Mouse (Mus musculus): ENCODE results near the gene Btnl9. TPM values are rescaled to one million over a fixed set of nuclear protein-coding genes. Genes with fewer than 3 reads are reported as not detected.

Gene Btnl9
- polyA plus RNA-seq, 1 experiment = not detected

DNA sequence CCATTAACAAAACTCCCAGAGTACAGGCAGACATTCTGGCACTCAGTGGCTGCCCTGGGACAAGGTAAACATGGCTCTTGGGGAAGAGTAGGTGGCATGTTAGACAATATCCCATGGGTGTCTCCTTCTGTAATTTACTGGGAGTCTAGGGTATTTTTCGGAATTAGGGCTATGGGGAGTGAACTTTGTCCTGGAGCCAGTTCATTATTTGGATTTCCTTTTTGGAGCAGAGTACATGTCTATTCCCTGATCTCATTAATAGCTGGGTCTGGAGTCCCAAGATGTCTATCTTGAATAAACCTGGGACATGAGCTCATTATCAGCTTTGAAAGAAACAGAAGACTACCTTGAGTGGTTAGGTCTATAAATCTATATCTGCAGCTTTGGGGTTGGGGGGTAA, 32.9 kb downstream of the Btnl9 start, which contains the start of gene Olfr1394:
Olfr1394 (plus strand) TSS at position 301 of the 400 bp plus-strand sequence.
- no peak within 1 kb of the TSS for H3K27ac ChIP-seq (ENCODE audit: insufficient read depth, low read length)
- H3K4me3 ChIP-seq (ENCODE audit: insufficient read depth, low read length) = no peak within 1 kb of the TSS
- no peak for TF ChIP-seq POLR2A (IDR thresholded peaks at IDR 0.05; ENCODE audit: extremely low read depth, insufficient read depth, low read length)
- no peak for TF ChIP-seq CTCF (IDR thresholded peaks at IDR 0.05; ENCODE audit: extremely low read depth, insufficient read depth, low read length)
- no peaks in the 10 kb centered on the region for H3K4me1 ChIP-seq (ENCODE audit: control insufficient read depth, insufficient read depth, low read length)

DNA sequence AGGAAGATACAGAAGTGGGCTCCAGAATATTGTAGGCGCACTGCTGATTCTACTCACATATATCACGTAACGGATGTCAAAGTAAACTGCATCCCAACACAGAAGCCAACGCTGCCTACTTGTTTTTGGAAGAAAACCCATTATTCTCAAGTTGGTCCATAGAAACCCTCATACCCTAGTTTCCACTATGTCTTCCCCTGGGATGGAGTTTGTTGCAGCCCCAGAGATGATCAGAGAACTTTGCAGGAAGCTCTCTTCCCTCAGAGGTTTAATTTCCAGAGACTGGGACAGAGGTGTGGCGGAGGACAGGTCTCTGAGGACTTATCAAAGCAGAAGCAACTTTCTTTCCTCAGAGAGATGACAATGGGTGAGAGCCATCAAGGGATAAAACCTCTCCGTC, 45.0 kb downstream of the Btnl9 start, which contains the start of gene Olfr1395:
Olfr1395 (plus strand) TSS at position 301 of the 400 bp plus-strand sequence.
- Histone ChIP-seq H3K27ac (ENCODE audit: insufficient read depth, low read length) (no peak within 1 kb of the TSS), H3K4me3 (ENCODE audit: insufficient read depth, low read length) (no peak within 1 kb of the TSS), H3K4me1 (ENCODE audit: control insufficient read depth, insufficient read depth, low read length) (no peaks in the 10 kb centered on the region)
- TF ChIP-seq CTCF (IDR thresholded peaks at IDR 0.05; ENCODE audit: extremely low read depth, insufficient read depth, low read length) = no peak
- TF ChIP-seq POLR2A (IDR thresholded peaks at IDR 0.05; ENCODE audit: extremely low read depth, insufficient read depth, low read length) = no peak

DNA sequence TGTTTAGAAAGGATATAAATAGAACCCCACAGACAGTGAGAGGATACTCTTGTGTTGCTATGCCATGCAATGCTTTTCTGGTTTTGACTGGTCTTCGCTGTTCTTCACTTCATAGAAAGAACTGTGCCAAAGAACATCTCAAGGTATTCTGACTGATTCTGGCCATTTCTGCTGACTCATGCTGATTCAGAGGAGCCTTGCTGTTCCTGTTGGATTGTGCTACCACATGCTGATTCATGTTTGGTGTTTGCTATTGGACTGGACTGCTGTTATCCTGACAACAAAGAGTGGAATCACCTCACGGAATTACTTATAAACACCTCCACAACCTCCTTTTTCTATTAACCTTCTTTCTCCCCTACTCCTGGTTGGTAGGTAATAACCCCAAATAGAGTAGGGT, 62.8 kb downstream of the Btnl9 start:
- TF ChIP-seq POLR2A (IDR thresholded peaks at IDR 0.05; ENCODE audit: extremely low read depth, insufficient read depth, low read length) (no peak), CTCF (IDR thresholded peaks at IDR 0.05; ENCODE audit: extremely low read depth, insufficient read depth, low read length) (no peak)
- H3K4me1 ChIP-seq (ENCODE audit: control insufficient read depth, insufficient read depth, low read length) = no peaks in the 10 kb centered on the region
- no peak overlapping the region for H3K4me3 ChIP-seq (ENCODE audit: insufficient read depth, low read length)
- H3K27ac ChIP-seq (ENCODE audit: insufficient read depth, low read length) = no peak overlapping the region

DNA sequence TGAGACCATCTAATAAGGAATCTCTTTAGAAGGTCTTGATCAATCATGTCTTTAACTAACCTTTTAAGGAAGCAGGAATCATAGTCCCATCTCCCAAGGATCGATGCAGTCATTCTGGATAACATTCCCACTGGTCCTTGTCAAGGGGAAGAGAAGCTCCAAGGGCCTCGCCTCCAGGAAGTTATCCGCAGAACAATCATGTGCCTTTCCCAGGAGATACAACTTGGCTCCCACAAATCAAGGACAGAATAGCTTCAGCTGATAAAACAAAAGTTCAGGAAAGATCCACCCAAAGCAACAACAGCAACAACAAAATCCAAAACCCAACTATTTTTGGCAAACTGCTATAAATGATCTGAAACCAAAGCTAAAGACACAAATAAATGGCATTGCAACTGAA, 67.3 kb downstream of the Btnl9 start:
- H3K27ac ChIP-seq (ENCODE audit: insufficient read depth, low read length) = no peak overlapping the region
- H3K4me3 ChIP-seq (ENCODE audit: insufficient read depth, low read length) = no peak overlapping the region
- TF ChIP-seq POLR2A (IDR thresholded peaks at IDR 0.05; ENCODE audit: extremely low read depth, insufficient read depth, low read length) (no peak), CTCF (IDR thresholded peaks at IDR 0.05; ENCODE audit: extremely low read depth, insufficient read depth, low read length) (no peak)
- no peaks in the 10 kb centered on the region for H3K4me1 ChIP-seq (ENCODE audit: control insufficient read depth, insufficient read depth, low read length)

Other genes with a start within 250 kb of the Btnl9 start
- 1.8 TPM in 2 replicates for gene Psme2b, start 241.0 kb downstream of the Btnl9 start, polyA plus RNA-seq (2012; rRNA removed)
- 0.06 and 0.10 TPM in 2 replicates for gene Olfr56, start 208.3 kb downstream of the Btnl9 start, polyA plus RNA-seq (2012; rRNA removed)
- 0.42 and 0.57 TPM in 2 replicates for gene 9930111J21Rik1, start 207.8 kb downstream of the Btnl9 start, polyA plus RNA-seq (2012; rRNA removed)
- 0.08 and 0.19 TPM in 2 replicates for gene Gm12185, start 194.9 kb downstream of the Btnl9 start, polyA plus RNA-seq (2012; rRNA removed)
- 1.0 and 1.6 TPM in 2 replicates for gene Tgtp1, start 193.0 kb downstream of the Btnl9 start, polyA plus RNA-seq (2012; rRNA removed)
- gene 9930111J21Rik2, start 135.9 kb downstream of the Btnl9 start, polyA plus RNA-seq (2012; rRNA removed) = 1.6 and 1.9 TPM in 2 replicates
- 1.4 and 2.4 TPM in 2 replicates for gene Tgtp2, start 123.0 kb downstream of the Btnl9 start, polyA plus RNA-seq (2012; rRNA removed)
- gene Ifi47, start 110.6 kb downstream of the Btnl9 start, polyA plus RNA-seq (2012; rRNA removed) = 1.6 and 2.3 TPM in 2 replicates
- not detected in 2 replicates for gene Olfr1396, start 72.3 kb downstream of the Btnl9 start, polyA plus RNA-seq (2012; rRNA removed)
- gene Olfr1395, start 44.9 kb downstream of the Btnl9 start, polyA plus RNA-seq (2012; rRNA removed) = 0.04 TPM in 1 of 2 replicates, not detected in the other
- gene Olfr1394, start 32.8 kb downstream of the Btnl9 start, polyA plus RNA-seq (2012; rRNA removed) = not detected in 2 replicates
- gene Zfp62, start 16.1 kb upstream of the Btnl9 start, polyA plus RNA-seq (2012; rRNA removed) = 22.1 and 25.0 TPM in 2 replicates
- gene Mgat1, start 57.0 kb upstream of the Btnl9 start, polyA plus RNA-seq (2012; rRNA removed) = 68.1 and 73.7 TPM in 2 replicates
- gene Olfr1393, start 91.1 kb upstream of the Btnl9 start, polyA plus RNA-seq (2012; rRNA removed) = 0.15 and 0.73 TPM in 2 replicates
- gene Olfr1392, start 98.1 kb upstream of the Btnl9 start, polyA plus RNA-seq (2012; rRNA removed) = 0.04 and 0.17 TPM in 2 replicates
- not detected in 2 replicates for gene Olfr10, start 117.6 kb upstream of the Btnl9 start, polyA plus RNA-seq (2012; rRNA removed)
- not detected in 2 replicates for gene Olfr1391, start 135.6 kb upstream of the Btnl9 start, polyA plus RNA-seq (2012; rRNA removed)
- gene Olfr1390, start 148.0 kb upstream of the Btnl9 start, polyA plus RNA-seq (2012; rRNA removed) = not detected in 2 replicates
- gene Olfr1389, start 235.9 kb upstream of the Btnl9 start, polyA plus RNA-seq (2012; rRNA removed) = not detected in 2 replicates
- gene Olfr1388, start 249.5 kb upstream of the Btnl9 start, polyA plus RNA-seq (2012; rRNA removed) = 0.09 and 0.13 TPM in 2 replicates

Data from cortical plate, adult 2 months (tissue).